Mouse (Mus musculus): ENCODE data around the gene Kcnk10. TPM values are rescaled to one million over a fixed set of nuclear protein-coding genes. Genes with fewer than 3 reads are reported as not detected.

Kcnk10 gene
- polyA plus RNA-seq, 1 experiment from 2014 or later = 0.90 TPM

- 86% methylated on average over 4 of the region's 4 CpGs for WGBS
- no peaks in the 10 kb centered on the region for H3K9me3 ChIP-seq (replicated peaks)
- no peaks in the 10 kb centered on the region for H3K27me3 ChIP-seq
- H3K36me3 ChIP-seq = no peaks in the 10 kb centered on the region
- no peak overlapping the region for H3K4me3 ChIP-seq (replicated peaks)
- no peak for ATAC-seq (replicated peaks; ENCODE audit: low FRiP score)
- no peak overlapping the region for H3K9ac ChIP-seq
- H3K4me2 ChIP-seq = no peak overlapping the region
- no peaks in the 10 kb centered on the region for H3K4me1 ChIP-seq
- no peak overlapping the region for H3K27ac ChIP-seq
Measured at GRCm38 (mm10) chr12:98563261-98563660, 14.8 kb downstream of the Kcnk10 start.

GRCm38 (mm10) chr12:98562341-98562977, 15.7 kb downstream of the Kcnk10 start:
- Histone ChIP-seq H3K9me3 (replicated peaks) (no peaks in the 10 kb centered on the region), H3K27ac (no peak overlapping the region), H3K4me2 (no peak overlapping the region), H3K36me3 (no peaks in the 10 kb centered on the region), H3K4me3 (replicated peaks) (no peak overlapping the region), H3K9ac (no peak overlapping the region), H3K4me1 (no peaks in the 10 kb centered on the region), H3K27me3 (no peaks in the 10 kb centered on the region)
- WGBS = 85% methylated on average over 13 of the region's 13 CpGs
- no peak for ATAC-seq (replicated peaks; ENCODE audit: low FRiP score)

- no peak overlapping the region for H3K9ac ChIP-seq
- ATAC-seq (replicated peaks; ENCODE audit: low FRiP score) = no peak
Measured at GRCm38 (mm10) chr12:98560038-98560437, 18.1 kb downstream of the Kcnk10 start.

GRCm38 (mm10) chr12:98557013-98557677, 21.0 kb downstream of the Kcnk10 start:
- WGBS = 82% methylated on average over 7 of the region's 7 CpGs
- Histone ChIP-seq H3K9me3 (replicated peaks) (no peaks in the 10 kb centered on the region), H3K4me3 (replicated peaks) (no peak overlapping the region), H3K27me3 (no peaks in the 10 kb centered on the region), H3K27ac (no peak overlapping the region), H3K9ac (no peak overlapping the region), H3K36me3 (no peaks in the 10 kb centered on the region), H3K4me1 (no peaks in the 10 kb centered on the region), H3K4me2 (no peak overlapping the region)
- ATAC-seq (replicated peaks; ENCODE audit: low FRiP score) = no peak

More at GRCm38 (mm10) chr12:98560038-98560437, 18.1 kb downstream of the Kcnk10 start:
- Histone ChIP-seq H3K4me1 (no peaks in the 10 kb centered on the region), H3K4me3 (replicated peaks) (no peak overlapping the region), H3K9me3 (replicated peaks) (no peaks in the 10 kb centered on the region), H3K36me3 (no peaks in the 10 kb centered on the region), H3K4me2 (no peak overlapping the region), H3K27ac (no peak overlapping the region), H3K27me3 (no peaks in the 10 kb centered on the region)
- 85% methylated on average over 3 of the region's 3 CpGs for WGBS

- H3K27ac ChIP-seq = no peak overlapping the region
- no peak for ATAC-seq (replicated peaks; ENCODE audit: low FRiP score)
- 96% methylated on average over 6 of the region's 6 CpGs for WGBS
- no peaks in the 10 kb centered on the region for H3K9me3 ChIP-seq (replicated peaks)
- H3K27me3 ChIP-seq = no peaks in the 10 kb centered on the region
- no peak overlapping the region for H3K4me2 ChIP-seq
- no peak overlapping the region for H3K4me3 ChIP-seq (replicated peaks)
- no peak overlapping the region for H3K9ac ChIP-seq
- no peaks in the 10 kb centered on the region for H3K4me1 ChIP-seq
- no peaks in the 10 kb centered on the region for H3K36me3 ChIP-seq
Measured at GRCm38 (mm10) chr12:98549981-98550380, 28.1 kb downstream of the Kcnk10 start.

GRCm38 (mm10) chr12:98548141-98548540, 30.0 kb downstream of the Kcnk10 start:
- no peak for ATAC-seq (replicated peaks; ENCODE audit: low FRiP score)
- WGBS = 81% methylated on average over 9 of the region's 9 CpGs
- H3K36me3 ChIP-seq = no peaks in the 10 kb centered on the region

GRCm38 (mm10) chr12:98545875-98546274, 32.2 kb downstream of the Kcnk10 start:
- H3K4me1 ChIP-seq = no peaks in the 10 kb centered on the region
- 93% methylated on average over 2 of the region's 2 CpGs for whole genome bisulfite sequencing
- no peak overlapping the region for H3K4me3 ChIP-seq (replicated peaks)
- H3K36me3 ChIP-seq = no peaks in the 10 kb centered on the region
- no peak overlapping the region for H3K27ac ChIP-seq
- no peak overlapping the region for H3K9ac ChIP-seq
- no peak overlapping the region for H3K4me2 ChIP-seq
- no peaks in the 10 kb centered on the region for H3K27me3 ChIP-seq
- no peaks in the 10 kb centered on the region for H3K9me3 ChIP-seq (replicated peaks)
- ATAC-seq (replicated peaks; ENCODE audit: low FRiP score) = no peak

More at GRCm38 (mm10) chr12:98548141-98548540, 30.0 kb downstream of the Kcnk10 start:
- no peaks in the 10 kb centered on the region for H3K4me1 ChIP-seq
- no peak overlapping the region for H3K27ac ChIP-seq
- no peak overlapping the region for H3K4me3 ChIP-seq (replicated peaks)
- no peak overlapping the region for H3K9ac ChIP-seq
- H3K9me3 ChIP-seq (replicated peaks) = no peaks in the 10 kb centered on the region
- no peak overlapping the region for H3K4me2 ChIP-seq
- no peaks in the 10 kb centered on the region for H3K27me3 ChIP-seq

GRCm38 (mm10) chr12:98545251-98545560, 32.9 kb downstream of the Kcnk10 start:
- Histone ChIP-seq H3K4me1 (no peaks in the 10 kb centered on the region), H3K36me3 (no peaks in the 10 kb centered on the region), H3K27me3 (no peaks in the 10 kb centered on the region), H3K4me2 (no peak overlapping the region), H3K9ac (no peak overlapping the region), H3K4me3 (replicated peaks) (no peak overlapping the region), H3K9me3 (replicated peaks) (no peaks in the 10 kb centered on the region), H3K27ac (no peak overlapping the region)
- 83% methylated on average over 4 of the region's 4 CpGs for WGBS
- ATAC-seq (replicated peaks; ENCODE audit: low FRiP score) = no peak

- no peak for ATAC-seq (replicated peaks; ENCODE audit: low FRiP score)
- Histone ChIP-seq H3K9ac (no peak overlapping the region), H3K36me3 (no peaks in the 10 kb centered on the region), H3K4me1 (no peaks in the 10 kb centered on the region), H3K27ac (no peak overlapping the region), H3K4me3 (replicated peaks) (no peak overlapping the region), H3K9me3 (replicated peaks) (no peaks in the 10 kb centered on the region), H3K4me2 (no peak overlapping the region), H3K27me3 (no peaks in the 10 kb centered on the region)
- 88% methylated on average over 9 of the region's 9 CpGs for WGBS
Measured at GRCm38 (mm10) chr12:98544545-98545250, 33.4 kb downstream of the Kcnk10 start.

GRCm38 (mm10) chr12:98536760-98537159, 41.4 kb downstream of the Kcnk10 start:
- no peak overlapping the region for H3K27ac ChIP-seq
- no peaks in the 10 kb centered on the region for H3K4me1 ChIP-seq
- H3K9me3 ChIP-seq (replicated peaks) = no peaks in the 10 kb centered on the region
- H3K36me3 ChIP-seq = no peaks in the 10 kb centered on the region
- H3K27me3 ChIP-seq = no peaks in the 10 kb centered on the region
- no peak overlapping the region for H3K4me3 ChIP-seq (replicated peaks)
- no peak overlapping the region for H3K4me2 ChIP-seq
- H3K9ac ChIP-seq = no peak overlapping the region
- 67% methylated on average over 5 of the region's 5 CpGs for WGBS
- ATAC-seq (replicated peaks; ENCODE audit: low FRiP score) = no peak

- Histone ChIP-seq H3K4me3 (replicated peaks) (no peak overlapping the region), H3K27ac (no peak overlapping the region), H3K4me1 (no peaks in the 10 kb centered on the region), H3K4me2 (no peak overlapping the region), H3K27me3 (no peaks in the 10 kb centered on the region), H3K9me3 (replicated peaks) (no peaks in the 10 kb centered on the region), H3K36me3 (no peaks in the 10 kb centered on the region), H3K9ac (no peak overlapping the region)
- 74% methylated on average over 6 of the region's 6 CpGs for WGBS
- no peak for ATAC-seq (replicated peaks; ENCODE audit: low FRiP score)
Measured at GRCm38 (mm10) chr12:98536036-98536435, 42.1 kb downstream of the Kcnk10 start.

- H3K4me2 ChIP-seq = no peak overlapping the region
- no peak for ATAC-seq (replicated peaks; ENCODE audit: low FRiP score)
- H3K4me1 ChIP-seq = no peaks in the 10 kb centered on the region
- H3K27ac ChIP-seq = no peak overlapping the region
- H3K36me3 ChIP-seq = no peaks in the 10 kb centered on the region
- no peak overlapping the region for H3K4me3 ChIP-seq (replicated peaks)
- H3K9me3 ChIP-seq (replicated peaks) = no peaks in the 10 kb centered on the region
- 85% methylated on average over 9 of the region's 9 CpGs for WGBS
- H3K9ac ChIP-seq = no peak overlapping the region
- H3K27me3 ChIP-seq = no peaks in the 10 kb centered on the region
Measured at GRCm38 (mm10) chr12:98535494-98535901, 42.6 kb downstream of the Kcnk10 start.

All from kidney, embryonic 15.5 days (tissue).